Mouse (Mus musculus) layer of hippocampus, adult 8-10 months (tissue): ENCODE measurements around the gene Usp2. TPM values are rescaled to one million over a fixed set of nuclear protein-coding genes. Genes with fewer than 3 reads are reported as not detected.

Source experiments
- DNase-seq, 2 experiments: peaks; one replicate each; pipeline ENCODE4 v3.0.0; 2022; ENCODE audit warnings: low spot score in 2 of 2
- total RNA-seq, 4 experiments: library from RNA; stranded (reverse); gene quantifications; 2 replicates each; pipeline ENCODE4 v1.2.4; 2022

The Usp2 gene
- total RNA-seq, 4 experiments from 2014 or later, result 82.1 to 101 (median 90.9) TPM

- no peak for DNase-seq
Measured at GRCm38 (mm10) chr9:44144718-44145060, 77.9 kb downstream of the Usp2 start.

Other genes with a start within 250 kb of the Usp2 start
- 1,000 to 10,000 TPM in 2 of 4 experiments, 100 to 1,000 TPM in 2; 838 to 6,022 (median 3,337) TPM for gene Thy1, start 23.6 kb upstream of the Usp2 start, total RNA-seq
- 1 to 10 TPM in 2 of 4 experiments, under 1 TPM in 2; 0.33 to 1.4 (median 0.95) TPM for gene Mfrp, start 34.7 kb downstream of the Usp2 start, total RNA-seq
- 10 to 100 TPM; 14.6 to 23.4 (median 18.8) TPM for gene C1qtnf5, start 40.2 kb downstream of the Usp2 start, total RNA-seq
- 1 to 10 TPM in 1 of 4 experiments, under 1 TPM in 3; 0.43 to 1.1 (median 0.58) TPM for gene Gm49380, start 46.5 kb downstream of the Usp2 start, total RNA-seq
- 10 to 100 TPM; 27.2 to 31.7 (median 28.4) TPM for gene Rnf26, start 46.5 kb downstream of the Usp2 start, total RNA-seq
- gene Mcam, start 67.4 kb downstream of the Usp2 start, total RNA-seq, result 10 to 100 TPM; 13.3 to 16.8 (median 14.8) TPM
- 10 to 100 TPM; 58.7 to 75.3 (median 65.0) TPM for gene Cbl, start 167.0 kb downstream of the Usp2 start, total RNA-seq
- gene Ccdc153, start 173.7 kb downstream of the Usp2 start, total RNA-seq, result 10 to 100 TPM in 1 of 4 experiments, 1 to 10 TPM in 3; 2.4 to 10.2 (median 4.0) TPM
- gene Pdzd3, start 184.4 kb downstream of the Usp2 start, total RNA-seq, result 1 to 10 TPM in 3 of 4 experiments, under 1 TPM in 1; 0.49 to 2.0 (median 1.1) TPM
- gene Nlrx1, start 201.6 kb downstream of the Usp2 start, total RNA-seq, result 10 to 100 TPM in 3 of 4 experiments, 1 to 10 TPM in 1; 8.7 to 13.1 (median 10.5) TPM
- gene Abcg4, start 221.6 kb downstream of the Usp2 start, total RNA-seq, result 10 to 100 TPM; 69.2 to 77.6 (median 71.1) TPM
- 10 to 100 TPM; 32.0 to 40.3 (median 38.4) TPM for gene Hinfp, start 238.7 kb downstream of the Usp2 start, total RNA-seq